In genomic region chr8:93079887-93080286, GRCm38 (mm10) we compare ENCODE assay signal across 31 mouse cellular contexts. TPM values are rescaled to one million over a fixed set of nuclear protein-coding genes. Genes with fewer than 3 reads are reported as not detected.
DNase-seq lines count a peak whose midpoint lies in the region; ATAC-seq and TF ChIP-seq lines count a peak whose summit lies in the region.
"Had no signal": no experiment of that assay in that cellular context is flagged by ENCODE, and none has a peak within 500 bp of the region (broad histone marks: within the 10 kb centered on the region; RNA-seq: fewer than 3 reads in every experiment).

Ces1b (minus strand) TSS chr8:93080017.

- WGBS in intestine, embryonic 15.5 days: 56% methylated on average over 2 of the region's 2 CpGs
- WGBS in intestine, postnatal 0 days: 23% methylated on average over 2 of the region's 2 CpGs
- 11% methylated on average over 2 of the region's 2 CpGs for WGBS in liver, adult 2 months
- WGBS in lung, adult 2 months: 37% methylated on average over 2 of the region's 2 CpGs
- 55% methylated on average over 2 of the region's 2 CpGs for WGBS in stomach, embryonic 16.5 days

- no peaks in the 10 kb centered on the region for H3K9me3 ChIP-seq in intestine, embryonic 15.5 days
- no peaks in the 10 kb centered on the region for H3K9me3 ChIP-seq in intestine, postnatal 0 days (ENCODE audit: control insufficient read depth)
- H3K9me3 ChIP-seq in stomach, embryonic 16.5 days (replicated peaks; ENCODE audit: control insufficient read depth, low read length): no peaks in the 10 kb centered on the region
- H3K9me3 ChIP-seq: forebrain, embryonic 10.5 days; forebrain, embryonic 13.5 days; heart, embryonic 12.5 days; heart, embryonic 15.5 days; hindbrain, embryonic 10.5 days; hindbrain, embryonic 13.5 days had no signal

- DNase-seq in liver, adult 2 months (ENCODE audit: extremely low read depth, low read depth, low spot score): peak; percentile 92
- DNase-seq in liver: no peak
- peak; percentile 7 for DNase-seq in lung, postnatal 36 days
- DNase-seq in lung, adult 2 months: no peak
- DNase-seq: adrenal gland, postnatal 10 days; adrenal gland, postnatal 36 days; B cell, adult 2 months; cerebellum, adult 18-20 months; cerebellum, adult 9-10 months; cerebellum, postnatal 14 days; gastrocnemius, postnatal 10 days; gastrocnemius, postnatal 36 days; heart, postnatal 10 days; heart, postnatal 36 days had no signal

- no peaks in the 10 kb centered on the region; the same call in 1 of the 2 replicates for H3K79me2 ChIP-seq in liver, adult 2 months (ENCODE audit: control insufficient read depth, insufficient read depth, low read length)

- no peak within 1 kb of the TSS for H3K4me3 ChIP-seq in intestine, embryonic 15.5 days (replicated peaks)
- H3K4me3 ChIP-seq in intestine, postnatal 0 days (ENCODE audit: low read depth, low read length): no peak within 1 kb of the TSS
- peak within 1 kb of the TSS; percentile 43 for H3K4me3 ChIP-seq in liver, adult 2 months (ENCODE audit: insufficient read depth, low read depth, low read length)
- H3K4me3 ChIP-seq in lung, adult 2 months (replicated peaks; ENCODE audit: extremely low read depth, low read depth, low read length): no peak within 1 kb of the TSS
- no peak within 1 kb of the TSS for H3K4me3 ChIP-seq in stomach, embryonic 16.5 days (replicated peaks; ENCODE audit: low read length)
- H3K4me3 ChIP-seq: forebrain, embryonic 10.5 days; forebrain, embryonic 13.5 days; heart, embryonic 12.5 days; heart, embryonic 15.5 days; hindbrain, embryonic 10.5 days; hindbrain, embryonic 13.5 days had no signal

- no peaks in the 10 kb centered on the region for H3K27me3 ChIP-seq in intestine, embryonic 15.5 days (replicated peaks)
- no peaks in the 10 kb centered on the region for H3K27me3 ChIP-seq in intestine, postnatal 0 days (replicated peaks; ENCODE audit: control insufficient read depth, insufficient read depth, low read length)
- no peaks in the 10 kb centered on the region for H3K27me3 ChIP-seq in liver, adult 2 months (ENCODE audit: control insufficient read depth, insufficient read depth, low read length)
- H3K27me3 ChIP-seq in stomach, embryonic 16.5 days (ENCODE audit: control insufficient read depth, insufficient read depth, low read length): no peaks in the 10 kb centered on the region
- H3K27me3 ChIP-seq: forebrain, embryonic 13.5 days; heart, embryonic 12.5 days; heart, embryonic 15.5 days; hindbrain, embryonic 13.5 days; Patski had no signal

- ATAC-seq in intestine, embryonic 15.5 days: 0 out of 2 replicates have a peak, but pooled peaks have one; percentile 25
- ATAC-seq in intestine, postnatal 0 days: no peak
- ATAC-seq in stomach, embryonic 16.5 days (ENCODE audit: insufficient read depth, low FRiP score): peak; percentile 66; the same call in 1 of the 2 replicates
- ATAC-seq: forebrain, embryonic 13.5 days; forebrain, embryonic 16.5 days; Patski had no signal

- H3K4me1 ChIP-seq in intestine, embryonic 15.5 days (replicated peaks): no peaks in the 10 kb centered on the region
- H3K4me1 ChIP-seq in intestine, postnatal 0 days (replicated peaks; ENCODE audit: control insufficient read depth, insufficient read depth, low read length): no peaks in the 10 kb centered on the region
- peaks cover 20% of the 10 kb centered on the region for H3K4me1 ChIP-seq in liver, adult 2 months (ENCODE audit: control insufficient read depth, insufficient read depth, low read length)
- H3K4me1 ChIP-seq in lung, adult 2 months (ENCODE audit: control insufficient read depth, insufficient read depth, low read length): no peaks in the 10 kb centered on the region
- no peaks in the 10 kb centered on the region for H3K4me1 ChIP-seq in stomach, embryonic 16.5 days (ENCODE audit: control insufficient read depth, insufficient read depth, low read length)
- H3K4me1 ChIP-seq: forebrain, embryonic 10.5 days; forebrain, embryonic 13.5 days; heart, embryonic 12.5 days; heart, embryonic 15.5 days; hindbrain, embryonic 10.5 days; hindbrain, embryonic 13.5 days had no signal

- H3K27ac ChIP-seq in intestine, embryonic 15.5 days: no peak within 1 kb of the TSS
- no peak within 1 kb of the TSS for H3K27ac ChIP-seq in intestine, postnatal 0 days (ENCODE audit: low read depth, low read length)
- H3K27ac ChIP-seq in liver, adult 2 months (replicated peaks; ENCODE audit: insufficient read depth, low read depth, low read length): peak within 1 kb of the TSS; percentile 76
- H3K27ac ChIP-seq in stomach, embryonic 16.5 days (ENCODE audit: low read length): no peak within 1 kb of the TSS
- H3K27ac ChIP-seq: forebrain, embryonic 10.5 days; forebrain, embryonic 13.5 days; heart, embryonic 15.5 days; hindbrain, embryonic 10.5 days; hindbrain, embryonic 13.5 days had no signal

- TF ChIP-seq POLR2A in liver, adult 2 months (IDR thresholded peaks at IDR 0.05; ENCODE audit: extremely low read depth, insufficient read depth, low read length): no peak
- TF ChIP-seq POLR2A in lung, adult 2 months (IDR thresholded peaks at IDR 0.05; ENCODE audit: borderline replicate concordance, extremely low read depth, low read depth, low read length): no peak

- TF ChIP-seq CTCF in intestine, postnatal 0 days (IDR thresholded peaks at IDR 0.05; ENCODE audit: low read depth): no peak
- TF ChIP-seq CTCF in liver, adult 2 months (IDR thresholded peaks at IDR 0.05; ENCODE audit: low read depth, low read length): no peak
- no peak for TF ChIP-seq CTCF in lung, adult 2 months (IDR thresholded peaks at IDR 0.05; ENCODE audit: insufficient read depth, low read length)

- H3K4me2 ChIP-seq in intestine, embryonic 15.5 days (replicated peaks): no peak within 1 kb of the TSS
- H3K4me2 ChIP-seq in intestine, postnatal 0 days (replicated peaks; ENCODE audit: low read depth): no peak within 1 kb of the TSS
- H3K4me2 ChIP-seq in stomach, embryonic 16.5 days (ENCODE audit: low read depth, low read length): no peak within 1 kb of the TSS
- H3K4me2 ChIP-seq: forebrain, embryonic 13.5 days; heart, embryonic 12.5 days; heart, embryonic 15.5 days; hindbrain, embryonic 13.5 days had no signal

- H3K9ac ChIP-seq in intestine, embryonic 15.5 days: no peak within 1 kb of the TSS
- no peak within 1 kb of the TSS for H3K9ac ChIP-seq in intestine, postnatal 0 days (ENCODE audit: low read depth, low read length)
- peak within 1 kb of the TSS; percentile 64 for H3K9ac ChIP-seq in liver, adult 2 months (ENCODE audit: low read depth, low read length)
- H3K9ac ChIP-seq in stomach, embryonic 16.5 days (ENCODE audit: low read length): no peak within 1 kb of the TSS
- H3K9ac ChIP-seq: forebrain, embryonic 13.5 days; heart, embryonic 12.5 days; heart, embryonic 15.5 days; hindbrain, embryonic 13.5 days had no signal

- no peaks in the 10 kb centered on the region for H3K36me3 ChIP-seq in intestine, embryonic 15.5 days
- H3K36me3 ChIP-seq in intestine, postnatal 0 days (ENCODE audit: control insufficient read depth, insufficient read depth): no peaks in the 10 kb centered on the region
- H3K36me3 ChIP-seq in liver, adult 2 months (ENCODE audit: control insufficient read depth, insufficient read depth, low read length): peaks cover 10% of the 10 kb centered on the region
- no peaks in the 10 kb centered on the region for H3K36me3 ChIP-seq in stomach, embryonic 16.5 days (ENCODE audit: control insufficient read depth, insufficient read depth, low read length)
- H3K36me3 ChIP-seq: forebrain, embryonic 10.5 days; G1E; heart, embryonic 12.5 days; heart, embryonic 15.5 days; hindbrain, embryonic 10.5 days; hindbrain, embryonic 13.5 days had no signal

RNA-seq across cellular contexts. Expression of gene Ces1b, which starts in this region (rescaled TPM):
- 0.14 and 0.16 TPM in 2 replicates for polyA plus RNA-seq in intestine, embryonic 15.5 days (2015; fragmentation: Nextera tagmentation; extraction: Ambion mirVana)
- polyA plus RNA-seq in intestine, postnatal 0 days (2015; fragmentation: Nextera tagmentation; extraction: Ambion mirVana): 0.10 TPM in 1 of 2 replicates, not detected in the other
- 51.9 and 54.4 TPM in 2 replicates for total RNA-seq in liver, adult 2 months (2014; rRNA removed)
- polyA plus RNA-seq in liver, adult 2 months (2012; rRNA removed): 62.2 and 86.9 TPM in 2 replicates
- 0.20 and 3.4 TPM in 2 replicates for polyA plus RNA-seq in lung, adult 2 months (2012; rRNA removed)
- 0.12 TPM in 2 replicates for polyA plus RNA-seq in stomach, embryonic 16.5 days (2015; fragmentation: Nextera tagmentation; extraction: Ambion mirVana)
- total RNA-seq: adrenal gland, adult 18-20 months; adrenal gland, postnatal 36 days; CH12.LX; gastrocnemius, postnatal 10 days; gastrocnemius, postnatal 36 days; granulocyte monocyte progenitor cell, adult 5-6 weeks; heart, adult 8-10 months; heart, postnatal 10 days; heart, postnatal 36 days had no signal
- polyA plus RNA-seq: embryonic facial prominence, embryonic 11.5 days; forebrain, embryonic 10.5 days; forebrain, embryonic 13.5 days; forebrain, embryonic 16.5 days; G1E; heart, embryonic 12.5 days; hindbrain, embryonic 10.5 days; hindbrain, embryonic 13.5 days; Patski had no signal

Comparison
In these comparisons a context has a peak if more than half of its experiments do, and no peak if none do; other contexts are left out.
1. RNA of gene Ces1b (polyA plus RNA-seq): 62.2 to 86.9 TPM in liver, adult 2 months; 0.20 to 3.4 TPM in lung, adult 2 months, 0.14 to 0.16 TPM in intestine, embryonic 15.5 days, 0.12 TPM in stomach, embryonic 16.5 days and 0.10 TPM in intestine, postnatal 0 days; every median in the first group is over 10 times any median in the second.
2. DNase-seq: peak in liver, adult 2 months (single experiment) and lung, postnatal 36 days (single experiment); none in liver (single experiment) and lung, adult 2 months (single experiment).
3. Peak in ATAC-seq in intestine, embryonic 15.5 days; RNA of the gene not detected or under 1 TPM.
4. Peak in ATAC-seq in stomach, embryonic 16.5 days; RNA of the gene not detected or under 1 TPM.